Mouse (Mus musculus) liver, embryonic 14.5 days (tissue): ENCODE results near the gene Dok5. TPM values are rescaled to one million over a fixed set of nuclear protein-coding genes. Genes with fewer than 3 reads are reported as not detected.
A peak's percentile ranks its signal among the peaks of the same experiment; 100 is the strongest.

Source experiments
- ATAC-seq: fragments of 200-750 bp; cut with Nextera tagmentation; 2 replicates; pipeline ENCODE4 v1.8.0; 2017; ENCODE audit warnings: moderate number of reproducible peaks, mild to moderate bottlenecking, moderate library complexity; ENCODE audit not compliant: insufficient read depth
- DNase-seq, 3 experiments: peaks; one replicate each; pipeline ENCODE4 v3.0.0-alpha.2; 2012 to 2013; ENCODE audit warnings: low read depth in 3 of 3, low spot score in 3 of 3
- H3K27ac ChIP-seq: fragments of 300-500 bp; sonication (generic); 2 replicates; pipeline ENCODE4 v1.5.1; 2014; ENCODE audit warnings: moderate library complexity, mild to moderate bottlenecking, control low read depth, inconsistent platforms
- H3K27me3 ChIP-seq: fragments of 300-500 bp; sonication (generic); 2 replicates; pipeline ENCODE4 v1.6.1; 2014; ENCODE audit warnings: mild to moderate bottlenecking, low read length, moderate library complexity; ENCODE audit not compliant: control insufficient read depth, insufficient read depth
- H3K36me3 ChIP-seq: fragments of 300-500 bp; sonication (generic); replicated peaks from 2 replicates; pipeline ENCODE4 v1.6.1; 2014; ENCODE audit warnings: low read depth; ENCODE audit not compliant: control insufficient read depth, insufficient read depth
- H3K4me1 ChIP-seq, 2 experiments: fragments of 200-500 bp in 1 of 2; fragments of 300-500 bp in 1 of 2; sonication (generic) in 1 of 2; replicated peaks; 2 replicates each; pipeline ENCODE4 v1.6.1; 2012 to 2014; ENCODE audit warnings: antibody characterized with exemption in 1 of 2, inconsistent platforms in 1 of 2, low read length in 1 of 2; ENCODE audit not compliant: control insufficient read depth in 2 of 2, insufficient read depth in 2 of 2
- H3K4me2 ChIP-seq: fragments of 300-500 bp; sonication (generic); 2 replicates; pipeline ENCODE4 v1.6.1; 2014; ENCODE audit warnings: low read depth, mild to moderate bottlenecking, control low read depth, moderate library complexity
- H3K4me3 ChIP-seq, 2 experiments: fragments of 200-500 bp in 1 of 2; fragments of 300-500 bp in 1 of 2; sonication (generic) in 1 of 2; 2 replicates each; pipeline ENCODE4 v1.5.1; 2012 to 2014; ENCODE audit warnings: low read depth in 2 of 2, low read length in 2 of 2, mild to moderate bottlenecking in 2 of 2, control low read depth in 1 of 2, inconsistent platforms in 1 of 2, moderate library complexity in 1 of 2; ENCODE audit not compliant: insufficient read depth in 1 of 2
- H3K9ac ChIP-seq: fragments of 300-500 bp; sonication (generic); replicated peaks from 2 replicates; pipeline ENCODE4 v1.6.1; 2014; ENCODE audit warnings: mild to moderate bottlenecking, control low read depth, moderate library complexity
- H3K9me3 ChIP-seq: fragments of 300-500 bp; sonication (generic); 2 replicates; pipeline ENCODE4 v1.6.1; 2016; ENCODE audit warnings: low read length, mixed read lengths; ENCODE audit not compliant: control insufficient read depth
- CTCF ChIP-seq: IDR thresholded peaks from 2 replicates; pipeline ENCODE4 v1.5.1; 2016; ENCODE audit warnings: antibody characterized with exemption, low read depth, control low read depth
- EP300 ChIP-seq: IDR thresholded peaks from 2 replicates; pipeline ENCODE4 v1.6.1; 2016; ENCODE audit warnings: antibody characterized with exemption, low read depth
- whole genome bisulfite sequencing: fragments of 180-500 bp; shearing (Covaris S2); extraction: QIAGEN DNeasy Blood & Tissue Kit; methylation state at CpG from one replicate; pipeline ENCODE4 v1.1.7; 2014; ENCODE audit not compliant: insufficient replicate concordance; 5-methylcytosine and 5-hydroxymethylcytosine counted together
- polyA plus RNA-seq, 2 experiments: library from polyadenylated mRNA; depleted of rRNA in 1 of 2; stranded (reverse) in 1 of 2; unstranded in 1 of 2; fragments of >200 nt; fragmentation: Nextera tagmentation in 1 of 2; extraction: Ambion mirVana in 1 of 2; gene quantifications; 2 replicates each; pipeline versions ENCODE4 v1.2.1 to v1.2.3; 2012 to 2014

Gene Dok5
- polyA plus RNA-seq, 2 experiments: 0.15 to 0.19 TPM

- H3K4me2 ChIP-seq: no peak overlapping the region
- H3K4me3 ChIP-seq: no peak overlapping the region
- WGBS: 65% methylated on average over 10 of the region's 10 CpGs
- H3K36me3 ChIP-seq: no peaks in the 10 kb centered on the region
- ATAC-seq (no peak), DNase-seq (no peak)
- TF ChIP-seq EP300 (no peak), CTCF (no peak)
- no peaks in the 10 kb centered on the region for H3K27me3 ChIP-seq
- H3K4me1 ChIP-seq: no peaks in the 10 kb centered on the region
- no peak overlapping the region for H3K9ac ChIP-seq
- H3K9me3 ChIP-seq: no peaks in the 10 kb centered on the region
- H3K27ac ChIP-seq: no peak overlapping the region
These were observed 105.3 kb downstream of the Dok5 start for GRCm38 (mm10) chr2:170836862-170837261.

DNA sequence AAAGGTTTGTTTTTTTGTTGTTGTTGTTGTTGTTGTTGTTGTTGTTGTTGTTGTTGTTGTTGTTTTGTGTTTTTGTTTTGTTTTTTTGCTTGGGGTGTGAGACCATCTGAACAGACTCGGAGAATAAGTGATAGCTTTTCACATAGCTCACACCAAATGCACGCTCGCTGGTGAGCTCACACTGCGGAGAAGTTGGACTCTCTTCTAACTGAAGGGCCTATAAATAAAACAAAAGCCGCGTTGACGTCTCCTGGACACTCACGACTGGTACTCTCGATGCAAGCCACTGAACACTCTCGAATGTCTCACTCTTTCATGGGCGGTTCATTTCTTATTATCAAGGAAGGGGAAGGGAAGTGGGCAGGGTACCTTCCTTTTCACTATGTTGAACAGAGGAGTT, 105.8 kb downstream of the Dok5 start:
- no peak overlapping the region for H3K4me2 ChIP-seq
- no peaks in the 10 kb centered on the region for H3K27me3 ChIP-seq
- no peak overlapping the region for H3K4me3 ChIP-seq
- no peak for ATAC-seq
- DNase-seq: no peak
- H3K9me3 ChIP-seq: no peaks in the 10 kb centered on the region
- H3K9ac ChIP-seq: no peak overlapping the region
- H3K27ac ChIP-seq: no peak overlapping the region
- TF ChIP-seq CTCF (no peak), EP300 (no peak)
- whole genome bisulfite sequencing: 65% methylated on average over 11 of the region's 11 CpGs
- no peaks in the 10 kb centered on the region for H3K36me3 ChIP-seq
- no peaks in the 10 kb centered on the region for H3K4me1 ChIP-seq

- H3K36me3 ChIP-seq: no peaks in the 10 kb centered on the region
- no peaks in the 10 kb centered on the region for H3K4me1 ChIP-seq
- WGBS: 53% methylated on average over 12 of the region's 12 CpGs
- no peak overlapping the region for H3K4me3 ChIP-seq
- no peaks in the 10 kb centered on the region for H3K9me3 ChIP-seq
- H3K9ac ChIP-seq: no peak overlapping the region
- no peak for DNase-seq
- TF ChIP-seq CTCF (no peak), EP300 (no peak)
- no peak overlapping the region for H3K27ac ChIP-seq
- ATAC-seq: peak; percentile 23; the same call in 1 of the 2 replicates
- H3K4me2 ChIP-seq: no peak overlapping the region
- no peaks in the 10 kb centered on the region for H3K27me3 ChIP-seq
These were observed 106.4 kb downstream of the Dok5 start for GRCm38 (mm10) chr2:170837824-170838557.

GRCm38 (mm10) chr2:170841441-170841965, 109.9 kb downstream of the Dok5 start:
- Histone ChIP-seq H3K9ac (no peak overlapping the region), H3K4me1 (no peaks in the 10 kb centered on the region), H3K9me3 (no peaks in the 10 kb centered on the region), H3K36me3 (no peaks in the 10 kb centered on the region), H3K4me3 (no peak overlapping the region), H3K27me3 (no peaks in the 10 kb centered on the region), H3K27ac (no peak overlapping the region), H3K4me2 (no peak overlapping the region)
- no peak for ATAC-seq
- TF ChIP-seq EP300 (no peak), CTCF (no peak)
- no peak for DNase-seq
- WGBS: 66% methylated on average over 13 of the region's 13 CpGs

- no peak for DNase-seq
- WGBS: 77% methylated on average over 10 of the region's 10 CpGs
These were observed 113.9 kb downstream of the Dok5 start for GRCm38 (mm10) chr2:170845511-170845910.

More at GRCm38 (mm10) chr2:170845511-170845910, 113.9 kb downstream of the Dok5 start:
- no peak for ATAC-seq
- no peak for TF ChIP-seq CTCF
- no peak for TF ChIP-seq EP300
- Histone ChIP-seq H3K27ac (no peak overlapping the region), H3K27me3 (no peaks in the 10 kb centered on the region), H3K4me2 (no peak overlapping the region), H3K9ac (no peak overlapping the region), H3K9me3 (no peaks in the 10 kb centered on the region; the same call in 1 of the 2 replicates), H3K4me3 (no peak overlapping the region), H3K4me1 (no peaks in the 10 kb centered on the region), H3K36me3 (no peaks in the 10 kb centered on the region)
